Comparison of ENCODE assay signal across 17 mouse cellular contexts in genomic region chr10:72588561-72588960, GRCm38 (mm10).
"Had no signal": no experiment of that assay in that cellular context is flagged by ENCODE, and none has a peak within 500 bp of the region (broad histone marks: within the 10 kb centered on the region; RNA-seq: fewer than 3 reads in every experiment).

No protein-coding gene starts in this region.

- H3K4me1 ChIP-seq: megakaryocyte, embryonic 14.5 days; midbrain, embryonic 13.5 days; midbrain, embryonic 15.5 days; neural tube, embryonic 12.5 days had no signal

- H3K27me3 ChIP-seq: megakaryocyte, embryonic 14.5 days; midbrain, embryonic 13.5 days; midbrain, embryonic 15.5 days; neural tube, embryonic 12.5 days had no signal

- H3K4me3 ChIP-seq: megakaryocyte, embryonic 14.5 days; midbrain, embryonic 13.5 days; midbrain, embryonic 15.5 days; neural tube, embryonic 12.5 days had no signal

- H3K27ac ChIP-seq: macrophage; midbrain, embryonic 13.5 days; midbrain, embryonic 15.5 days; neural tube, embryonic 12.5 days had no signal

- DNase-seq: lung, adult 18-20 months; lung, embryonic 14.5 days; lung, postnatal 10 days; lung, postnatal 36 days; retina, postnatal 1 day; right cerebral cortex, adult 18-20 months; right cerebral cortex, postnatal 25 days; right cerebral cortex, postnatal 4 days; spleen, adult 18-20 months; thymus, adult 18-20 months; thymus, postnatal 14 days; thymus, postnatal 36 days had no signal
